Mouse (Mus musculus) natural killer cell, adult 2 months (primary cell): ENCODE results near the gene St3gal3.

Source experiments
- DNase-seq, 2 experiments: peaks; one replicate each; pipeline ENCODE4 v3.0.0; 2022; ENCODE audit warnings: low spot score in 2 of 2

The St3gal3 gene

DNA sequence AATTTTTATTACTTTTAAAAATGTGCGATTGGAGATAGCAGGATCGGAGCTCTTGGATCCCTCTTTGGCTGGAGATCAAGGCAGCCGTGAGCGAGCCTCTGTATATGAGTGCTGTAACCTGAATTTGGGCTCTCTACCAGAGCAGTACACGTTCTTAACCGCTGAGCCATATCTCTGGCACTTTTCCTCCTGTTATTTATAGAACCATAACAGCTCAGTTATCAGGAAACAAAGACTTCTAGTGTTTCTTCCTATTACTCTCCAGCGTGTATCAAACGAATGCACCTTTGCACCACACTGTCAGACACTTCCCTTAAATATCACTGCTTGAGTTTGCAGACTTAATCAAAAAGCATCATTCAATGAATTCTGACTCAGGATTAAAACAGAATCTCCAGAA, 147.9 kb downstream of the St3gal3 start:
- DNase-seq = no peak

- no peak for DNase-seq
Measured at GRCm38 (mm10) chr4:117984993-117985587, 149.6 kb downstream of the St3gal3 start.

DNA sequence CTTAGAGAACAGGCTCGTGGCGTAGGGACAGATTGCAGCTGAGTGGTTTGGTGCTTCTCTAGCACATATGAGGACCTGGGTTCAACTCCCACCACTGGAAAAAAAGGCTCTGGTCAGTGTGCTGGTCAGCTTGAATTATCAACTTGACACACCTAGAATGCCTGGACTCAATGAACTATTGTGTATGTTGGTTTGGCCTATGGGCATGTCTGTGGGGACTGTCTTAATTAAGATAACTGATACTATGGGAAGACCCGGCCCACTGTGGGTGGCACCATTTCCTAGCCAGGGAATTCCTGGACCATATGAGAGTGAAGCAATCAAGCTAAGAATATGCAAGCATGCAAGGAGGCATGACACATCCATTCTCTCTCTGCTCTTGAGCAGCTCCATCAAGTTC, 150.5 kb downstream of the St3gal3 start:
- DNase-seq = no peak

GRCm38 (mm10) chr4:117982706-117983105, 152.0 kb downstream of the St3gal3 start:
- no peak for DNase-seq

- DNase-seq = no peak
Measured at GRCm38 (mm10) chr4:117981518-117981917, 153.2 kb downstream of the St3gal3 start.

DNA sequence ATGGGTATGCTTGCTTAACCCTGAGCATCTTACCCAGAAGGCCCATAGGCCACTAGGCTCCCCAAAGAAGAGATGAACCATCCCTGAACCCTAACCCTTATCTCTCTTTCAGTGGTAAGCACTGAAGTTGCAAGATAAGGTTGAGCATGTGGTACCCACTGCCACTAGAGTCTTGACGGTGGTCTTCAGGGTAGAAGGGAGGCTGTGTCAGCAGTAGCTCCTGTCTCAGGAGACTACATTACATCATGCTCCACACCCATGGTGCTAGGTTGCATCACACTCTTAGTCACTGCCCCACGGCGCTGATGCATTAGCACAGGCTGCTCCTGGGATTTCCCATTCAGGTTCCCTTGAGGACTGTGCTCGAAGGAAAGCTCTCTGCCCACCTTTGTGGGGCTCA, 154.6 kb downstream of the St3gal3 start:
- DNase-seq = no peak

GRCm38 (mm10) chr4:117979181-117979580, 155.5 kb downstream of the St3gal3 start:
- DNase-seq = no peak

DNA sequence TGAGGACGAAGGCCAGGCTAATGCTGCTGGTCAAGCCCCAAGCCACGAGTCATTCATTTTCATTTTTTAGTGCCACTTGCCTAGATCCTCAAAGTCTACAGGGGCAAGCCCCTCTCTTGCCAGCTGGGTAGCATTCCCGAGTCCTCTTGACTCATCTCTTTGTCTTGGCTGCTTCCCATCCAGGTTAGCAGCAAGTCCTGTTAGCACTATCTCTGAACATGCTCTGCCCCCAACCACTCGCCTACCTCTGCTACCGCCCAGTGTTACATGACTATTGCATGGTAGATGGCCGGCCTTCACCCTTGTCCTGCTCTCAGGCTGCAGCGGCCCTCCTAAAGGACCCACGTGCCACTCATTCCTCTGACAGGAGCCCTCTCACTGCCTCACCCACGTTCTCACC, 156.4 kb downstream of the St3gal3 start:
- DNase-seq = no peak

DNA sequence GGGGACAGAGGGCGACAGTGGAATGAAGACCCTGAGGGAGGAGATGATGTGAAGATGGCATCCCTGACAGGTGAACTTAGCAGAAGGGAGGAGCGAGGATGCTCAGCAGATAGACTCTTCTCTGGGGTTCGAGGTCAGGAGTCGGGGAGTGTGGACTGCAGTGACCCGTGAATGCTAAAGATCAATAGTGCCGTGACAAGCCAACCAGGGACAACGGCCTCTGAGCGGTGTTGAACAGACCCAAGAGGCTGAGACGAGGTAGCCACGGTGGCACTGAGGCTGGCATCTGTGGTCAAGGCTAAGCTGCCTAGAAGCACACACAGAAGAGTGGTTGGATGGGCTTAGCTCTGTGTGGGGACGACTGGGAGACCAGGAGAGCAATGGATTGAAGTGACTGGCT, 156.9 kb downstream of the St3gal3 start:
- no peak for DNase-seq

GRCm38 (mm10) chr4:117977371-117977770, 157.3 kb downstream of the St3gal3 start:
- no peak for DNase-seq

- no peak for DNase-seq
Measured at GRCm38 (mm10) chr4:117975820-117976219, 158.9 kb downstream of the St3gal3 start.

GRCm38 (mm10) chr4:117974719-117975118, 160.0 kb downstream of the St3gal3 start:
- DNase-seq = no peak

GRCm38 (mm10) chr4:117972999-117973398, 161.7 kb downstream of the St3gal3 start:
- no peak for DNase-seq

GRCm38 (mm10) chr4:117964346-117965025, 170.2 kb downstream of the St3gal3 start:
- DNase-seq = no peak

GRCm38 (mm10) chr4:117957492-117957891, 177.2 kb downstream of the St3gal3 start:
- no peak for DNase-seq

GRCm38 (mm10) chr4:117947493-117947892, 187.2 kb downstream of the St3gal3 start:
- DNase-seq = no peak

DNA sequence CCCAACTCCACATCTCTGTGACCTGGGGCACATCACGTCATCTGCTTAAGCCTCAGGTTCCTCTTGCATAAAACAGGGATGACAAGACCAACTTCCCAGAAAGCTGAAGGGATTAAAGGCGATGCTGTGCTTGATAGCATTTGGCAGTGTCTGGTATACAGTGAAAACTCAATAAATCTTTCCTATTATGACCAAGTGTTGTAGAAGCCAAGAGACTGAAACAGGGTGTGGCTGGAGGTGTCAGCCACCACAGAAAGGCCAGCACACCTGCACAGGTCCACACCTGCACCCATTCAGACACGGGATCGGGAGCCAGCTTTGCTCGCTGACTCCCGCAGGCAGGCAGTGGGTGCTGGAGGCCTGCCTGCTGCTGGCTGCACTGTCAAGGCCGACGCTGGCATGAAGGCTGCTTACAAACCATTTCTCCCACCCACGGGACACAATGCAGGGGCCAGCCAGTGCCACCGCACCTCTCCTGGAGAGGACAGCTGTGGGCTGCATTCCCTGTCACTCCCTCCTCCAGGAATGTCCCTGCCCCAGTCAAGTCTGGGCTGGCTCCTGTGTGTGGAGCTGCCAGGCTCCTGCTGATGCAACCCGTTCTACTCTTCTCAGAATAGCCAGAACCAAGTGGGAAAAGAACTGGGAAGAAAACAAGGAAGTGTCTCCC, 187.9 kb downstream of the St3gal3 start:
- no peak for DNase-seq

GRCm38 (mm10) chr4:117943317-117943716, 191.4 kb downstream of the St3gal3 start:
- no peak for DNase-seq

- no peak for DNase-seq
Measured at GRCm38 (mm10) chr4:117936964-117937363, 197.8 kb downstream of the St3gal3 start.

DNA sequence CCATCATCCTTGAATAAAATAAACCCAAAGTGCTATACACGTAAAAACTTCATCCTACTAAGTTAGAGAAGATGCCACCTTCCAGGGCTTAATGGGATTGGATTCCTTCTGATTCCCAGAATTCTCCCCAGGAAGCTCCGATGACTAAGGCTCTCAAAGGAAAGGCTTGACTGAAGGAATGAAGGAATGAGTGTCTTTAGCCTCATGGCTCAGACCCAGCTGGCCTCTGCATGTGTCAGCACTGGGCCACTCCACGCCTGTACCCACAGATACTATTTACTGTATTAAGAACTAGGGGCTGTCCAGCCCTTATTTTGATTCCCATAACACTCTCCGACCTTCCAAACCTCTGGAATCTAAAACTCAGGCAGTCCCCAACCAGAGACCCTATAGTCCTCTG, 200.6 kb downstream of the St3gal3 start:
- DNase-seq = no peak

DNA sequence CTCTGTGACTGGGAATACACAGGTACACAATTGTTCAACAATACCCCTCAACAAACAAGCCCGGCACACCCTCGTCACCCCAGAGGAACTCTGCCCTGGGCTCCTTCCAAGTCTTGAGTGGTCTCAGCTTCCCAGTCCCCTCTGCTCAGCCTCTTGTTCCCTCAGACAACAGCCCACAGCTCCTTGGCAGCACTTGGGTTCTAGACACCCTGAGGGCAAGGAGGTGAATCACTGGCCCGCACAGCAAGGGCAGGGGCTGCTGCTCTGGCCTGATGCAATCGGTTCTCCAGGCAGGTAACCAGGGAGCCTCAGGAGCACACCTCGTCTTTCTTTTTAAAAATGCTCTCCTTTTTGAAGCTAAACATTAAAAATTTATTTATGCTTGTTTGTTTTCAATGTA, 201.5 kb downstream of the St3gal3 start:
- DNase-seq = no peak

DNA sequence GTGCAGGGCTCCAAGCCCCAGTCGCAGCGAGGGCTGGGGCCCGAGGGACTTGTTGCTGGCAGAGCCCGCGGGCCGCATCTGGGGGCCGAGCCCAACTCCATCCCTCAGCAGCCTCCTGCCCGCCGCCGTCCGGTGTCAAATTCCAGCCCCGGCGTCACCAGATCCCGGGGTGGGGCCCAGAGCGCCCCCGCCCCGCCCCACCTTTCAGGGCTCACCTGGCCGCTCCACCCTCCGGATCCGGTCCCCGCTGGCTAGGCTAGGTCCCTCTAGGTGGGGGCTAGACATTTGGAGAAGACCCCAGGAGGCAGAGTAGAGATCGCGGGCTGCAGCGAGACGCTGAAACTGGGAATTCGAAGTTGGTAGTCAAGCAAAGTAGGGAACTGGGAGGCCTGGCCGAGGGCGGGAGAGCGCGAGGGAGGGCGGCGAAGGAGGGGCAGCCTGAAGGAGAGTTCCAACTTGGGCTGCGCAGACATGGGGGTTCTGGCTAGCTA, 205.3 kb downstream of the St3gal3 start, which contains the start of gene Artn:
Artn (minus strand) TSS at position 373 of the 491 bp plus-strand sequence.
- DNase-seq = no peak

- no peak for DNase-seq
Measured at GRCm38 (mm10) chr4:117928699-117929241, 205.9 kb downstream of the St3gal3 start.
